Mouse (Mus musculus) stomach, postnatal 0 days (tissue): ENCODE results near the gene Teddm2. TPM values are rescaled to one million over a fixed set of nuclear protein-coding genes. Genes with fewer than 3 reads are reported as not detected.

Experiments
- ATAC-seq: fragments of 200-750 bp; cut with Nextera tagmentation; 2 replicates; pipeline ENCODE4 v1.8.0; 2017; ENCODE audit not compliant: low FRiP score, low TSS enrichment
- DNase-seq: peaks from one replicate; pipeline ENCODE4 v3.0.0-alpha.2; 2016; ENCODE audit warnings: low spot score
- H3K27ac ChIP-seq: fragments of 300-500 bp; sonication (generic); replicated peaks from 2 replicates; pipeline ENCODE4 v1.5.1; 2014; ENCODE audit warnings: mild to moderate bottlenecking, control low read depth
- H3K27me3 ChIP-seq: fragments of 300-500 bp; sonication (generic); 2 replicates; pipeline ENCODE4 v1.6.1; 2014; ENCODE audit warnings: low read length; ENCODE audit not compliant: control insufficient read depth, insufficient read depth
- H3K36me3 ChIP-seq: fragments of 300-500 bp; sonication (generic); 2 replicates; pipeline ENCODE4 v1.6.1; 2014; ENCODE audit warnings: low read length, mixed read lengths; ENCODE audit not compliant: control insufficient read depth, insufficient read depth
- H3K4me1 ChIP-seq: fragments of 300-500 bp; sonication (generic); replicated peaks from 2 replicates; pipeline ENCODE4 v1.6.1; 2014; ENCODE audit warnings: antibody characterized with exemption; ENCODE audit not compliant: control insufficient read depth, insufficient read depth
- H3K4me2 ChIP-seq: fragments of 300-500 bp; sonication (generic); replicated peaks from 2 replicates; pipeline ENCODE4 v1.6.1; 2014; ENCODE audit warnings: low read depth, mild to moderate bottlenecking, control low read depth, moderate library complexity
- H3K4me3 ChIP-seq: fragments of 300-500 bp; sonication (generic); 2 replicates; pipeline ENCODE4 v1.5.1; 2014; ENCODE audit warnings: low read depth, low read length, control low read depth
- H3K9ac ChIP-seq: fragments of 300-500 bp; sonication (generic); 2 replicates; pipeline ENCODE4 v1.6.1; 2014; ENCODE audit warnings: mild to moderate bottlenecking, low read length, control low read depth, mixed read lengths
- H3K9me3 ChIP-seq: fragments of 300-500 bp; sonication (generic); 2 replicates; pipeline ENCODE4 v1.6.1; 2016; ENCODE audit warnings: low read length; ENCODE audit not compliant: control insufficient read depth
- CTCF ChIP-seq: IDR thresholded peaks from 2 replicates; pipeline ENCODE4 v1.5.1; 2016; ENCODE audit warnings: antibody characterized with exemption, low read depth, mild to moderate bottlenecking, moderate library complexity
- EP300 ChIP-seq: optimal IDR thresholded peaks from 2 replicates; pipeline ENCODE3; 2016; ENCODE audit warnings: antibody characterized with exemption
- WGBS: fragments of 180-500 bp; shearing (Covaris S2); extraction: QIAGEN DNeasy Blood & Tissue Kit; methylation state at CpG from one replicate; pipeline ENCODE4 v1.1.7; 2014; 5-methylcytosine and 5-hydroxymethylcytosine counted together
- polyA plus RNA-seq: library from polyadenylated mRNA; unstranded; fragments of >200 nt; fragmentation: Nextera tagmentation; extraction: Ambion mirVana; gene quantifications from 2 replicates; pipeline ENCODE4 v1.2.1, GENCODE M21; 2015

The Teddm2 gene
- polyA plus RNA-seq, 1 experiment from 2014 or later = 0.80 TPM

DNA sequence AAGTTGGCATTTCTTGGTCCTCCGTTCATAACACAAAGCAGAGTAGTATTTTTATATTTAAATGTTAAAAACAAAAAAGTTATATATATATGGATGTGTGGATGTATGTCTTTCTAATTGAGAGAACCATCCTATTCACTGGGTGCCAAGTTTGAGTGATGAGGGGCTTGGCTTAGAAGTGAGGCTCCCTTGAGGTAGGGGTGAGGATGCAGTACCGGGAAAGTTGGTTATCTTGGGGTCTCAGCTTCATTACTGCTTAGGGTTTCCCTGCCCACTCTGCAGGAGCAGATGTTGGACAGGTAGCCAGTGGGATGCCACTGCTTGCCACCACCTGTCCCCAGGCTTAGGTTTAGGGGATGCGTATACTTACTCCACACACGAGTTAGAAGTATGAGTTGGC lies 8.7 kb upstream of the Teddm2 start:
- no peak overlapping the region for H3K4me3 ChIP-seq
- no peak for ATAC-seq
- no peak overlapping the region for H3K27ac ChIP-seq
- DNase-seq = no peak
- no peak overlapping the region for H3K9ac ChIP-seq
- TF ChIP-seq CTCF (no peak), EP300 (no peak)
- peaks cover 42% of the 10 kb centered on the region for H3K36me3 ChIP-seq
- 0 out of 2 replicates have a peak, but pooled peaks cover 2% of the 10 kb centered on the region for H3K4me1 ChIP-seq
- H3K27me3 ChIP-seq = no peaks in the 10 kb centered on the region
- H3K4me2 ChIP-seq = no peak overlapping the region
- 87% methylated on average over 4 of the region's 4 CpGs for WGBS
- H3K9me3 ChIP-seq = no peaks in the 10 kb centered on the region

- ATAC-seq (no peak), DNase-seq (no peak)
- Histone ChIP-seq H3K27ac (no peak overlapping the region), H3K9me3 (no peaks in the 10 kb centered on the region), H3K36me3 (peaks cover 45% of the 10 kb centered on the region), H3K4me3 (no peak overlapping the region), H3K4me1 (0 out of 2 replicates have a peak, but pooled peaks cover 2% of the 10 kb centered on the region), H3K9ac (no peak overlapping the region), H3K27me3 (no peaks in the 10 kb centered on the region), H3K4me2 (no peak overlapping the region)
- TF ChIP-seq CTCF (no peak), EP300 (no peak)
- WGBS = 77% methylated on average over 6 of the region's 6 CpGs
Measured at GRCm38 (mm10) chr1:153908208-153908607, 8.2 kb upstream of the Teddm2 start.

DNA sequence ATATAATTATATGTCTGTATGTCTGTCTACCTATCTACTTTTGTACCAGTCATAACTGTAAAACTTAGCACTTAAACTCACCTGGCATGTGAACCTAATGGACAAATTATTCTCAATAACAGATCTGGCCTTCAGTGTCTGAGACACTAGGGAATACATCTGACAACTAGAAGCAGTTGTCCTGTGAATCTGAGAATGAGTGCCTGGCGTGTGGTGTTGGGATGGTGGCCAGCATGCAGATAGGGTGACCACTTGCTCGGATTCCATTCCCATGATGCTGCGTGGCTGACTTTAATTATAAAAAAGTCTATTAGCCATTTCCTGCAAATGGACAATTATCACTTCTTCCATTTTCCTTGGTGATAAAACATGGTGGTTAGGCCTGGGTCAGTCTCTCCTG lies 5.9 kb upstream of the Teddm2 start:
- H3K4me1 ChIP-seq = peaks cover 2% of the 10 kb centered on the region; the same call in 1 of the 2 replicates
- DNase-seq (no peak), ATAC-seq (no peak)
- H3K27ac ChIP-seq = no peak overlapping the region
- no peak overlapping the region for H3K4me2 ChIP-seq
- TF ChIP-seq CTCF (no peak), EP300 (no peak)
- no peaks in the 10 kb centered on the region for H3K27me3 ChIP-seq
- H3K9ac ChIP-seq = no peak overlapping the region
- no peak overlapping the region for H3K4me3 ChIP-seq
- H3K36me3 ChIP-seq = peaks cover 49% of the 10 kb centered on the region
- no peaks in the 10 kb centered on the region for H3K9me3 ChIP-seq
- WGBS = 96% methylated on average over 3 of the region's 3 CpGs

- H3K9me3 ChIP-seq = no peaks in the 10 kb centered on the region
- H3K27me3 ChIP-seq = no peaks in the 10 kb centered on the region
- TF ChIP-seq EP300 = no peak
- no peak for TF ChIP-seq CTCF
- DNase-seq (no peak), ATAC-seq (no peak)
- WGBS = 89% methylated on average over 14 of the region's 14 CpGs
- no peak overlapping the region for H3K27ac ChIP-seq
- H3K4me3 ChIP-seq = no peak overlapping the region
- H3K9ac ChIP-seq = no peak overlapping the region
- no peak overlapping the region for H3K4me2 ChIP-seq
- H3K36me3 ChIP-seq = peaks cover 49% of the 10 kb centered on the region
- H3K4me1 ChIP-seq = no peaks in the 10 kb centered on the region; the same call in none of the 2 replicates
Measured at GRCm38 (mm10) chr1:153904236-153904635, 4.2 kb upstream of the Teddm2 start.

DNA sequence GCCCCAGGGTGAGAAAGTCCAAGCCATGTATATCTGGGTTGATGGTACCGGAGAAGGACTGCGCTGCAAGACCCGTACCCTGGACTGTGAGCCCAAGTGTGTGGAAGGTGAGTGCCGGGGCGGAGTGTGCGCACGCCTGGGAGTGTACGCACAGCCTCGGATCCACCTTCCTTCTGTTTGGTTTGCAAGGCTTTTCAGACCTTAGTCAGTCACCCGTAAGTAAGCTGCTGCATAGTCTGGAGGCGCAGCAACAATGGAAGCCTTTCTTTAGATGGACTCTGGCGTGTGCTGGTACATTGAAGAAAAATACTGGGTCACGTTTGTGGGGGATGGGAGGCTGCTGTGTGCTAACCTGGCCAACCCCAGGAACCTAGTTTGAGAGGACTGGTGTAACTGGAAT lies 3.0 kb upstream of the Teddm2 start:
- Histone ChIP-seq H3K36me3 (peaks cover 40% of the 10 kb centered on the region), H3K4me3 (peak overlapping the region; percentile 25), H3K4me2 (peak overlapping the region; percentile 72), H3K4me1 (peaks cover 3% of the 10 kb centered on the region), H3K9ac (no peak overlapping the region), H3K27ac (no peak overlapping the region), H3K27me3 (no peaks in the 10 kb centered on the region), H3K9me3 (no peaks in the 10 kb centered on the region)
- DNase-seq = peak; percentile 67
- TF ChIP-seq EP300 (no peak), CTCF (no peak)
- WGBS = 59% methylated on average over 13 of the region's 13 CpGs
- peak; percentile 6; the same call in 1 of the 2 replicates for ATAC-seq

DNA sequence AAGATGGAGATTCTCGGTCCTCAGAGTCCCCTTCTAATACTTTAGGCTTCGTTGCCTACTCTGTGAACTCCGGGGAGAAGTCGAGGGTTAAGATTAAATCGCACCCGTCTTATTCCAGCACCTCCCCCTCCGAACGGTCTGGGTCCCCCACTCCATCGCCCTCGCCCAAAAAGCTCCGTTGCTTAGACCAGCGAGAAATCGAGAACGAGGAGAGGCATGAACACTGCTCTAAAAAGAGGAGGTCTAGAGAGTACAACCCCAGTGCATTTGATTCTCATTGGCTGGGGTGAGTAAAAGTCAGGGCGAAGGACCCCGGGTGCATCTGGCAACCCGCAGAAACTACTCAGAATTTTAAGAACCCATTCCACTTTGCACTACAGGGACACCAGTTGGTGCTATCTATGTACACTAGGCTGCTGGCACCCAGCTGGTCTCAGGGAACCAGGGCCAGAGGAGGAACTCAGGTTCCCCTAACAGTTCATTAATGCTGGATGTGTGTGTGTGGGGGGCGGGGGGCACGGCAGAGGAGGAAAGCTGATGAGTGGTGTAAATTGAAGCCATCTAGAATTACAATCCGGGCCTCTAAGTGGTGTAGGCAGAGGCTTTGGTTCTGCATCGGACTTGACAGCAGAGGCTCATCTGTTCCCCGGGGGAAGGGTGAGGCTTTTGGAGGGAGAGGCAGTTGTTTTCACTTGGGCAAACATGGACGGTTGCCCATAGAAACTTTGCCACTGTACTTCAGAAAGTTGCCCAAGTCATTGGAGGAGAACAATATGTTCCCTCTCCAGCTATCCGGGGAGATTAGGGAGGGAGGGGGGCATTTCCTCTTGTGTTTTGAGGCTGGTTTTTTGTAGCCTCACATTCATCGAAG lies 1.1 kb upstream of the Teddm2 start:
- Histone ChIP-seq H3K4me3 (peak overlapping the region; percentile 98), H3K4me2 (peak overlapping the region; percentile 72), H3K4me1 (peaks cover 3% of the 10 kb centered on the region), H3K9me3 (no peaks in the 10 kb centered on the region), H3K9ac (peak overlapping the region; percentile 98), H3K27me3 (no peaks in the 10 kb centered on the region), H3K36me3 (peaks cover 24% of the 10 kb centered on the region; the same call in 1 of the 2 replicates), H3K27ac (peak overlapping the region; percentile 97)
- ATAC-seq (no peak), DNase-seq (peak; percentile 52)
- no peak for TF ChIP-seq EP300
- TF ChIP-seq CTCF = no peak
- 1% methylated on average over 25 of the region's 25 CpGs for WGBS
